Mouse (Mus musculus) telencephalon, adult 2 months (tissue): Measurements from ENCODE around the gene Nenf.

ENCODE experiments used
- DNase-seq: peaks from one replicate; pipeline ENCODE4 v3.0.0-alpha.2; 2011; ENCODE audit warnings: low read depth, low spot score

The Nenf gene

DNA sequence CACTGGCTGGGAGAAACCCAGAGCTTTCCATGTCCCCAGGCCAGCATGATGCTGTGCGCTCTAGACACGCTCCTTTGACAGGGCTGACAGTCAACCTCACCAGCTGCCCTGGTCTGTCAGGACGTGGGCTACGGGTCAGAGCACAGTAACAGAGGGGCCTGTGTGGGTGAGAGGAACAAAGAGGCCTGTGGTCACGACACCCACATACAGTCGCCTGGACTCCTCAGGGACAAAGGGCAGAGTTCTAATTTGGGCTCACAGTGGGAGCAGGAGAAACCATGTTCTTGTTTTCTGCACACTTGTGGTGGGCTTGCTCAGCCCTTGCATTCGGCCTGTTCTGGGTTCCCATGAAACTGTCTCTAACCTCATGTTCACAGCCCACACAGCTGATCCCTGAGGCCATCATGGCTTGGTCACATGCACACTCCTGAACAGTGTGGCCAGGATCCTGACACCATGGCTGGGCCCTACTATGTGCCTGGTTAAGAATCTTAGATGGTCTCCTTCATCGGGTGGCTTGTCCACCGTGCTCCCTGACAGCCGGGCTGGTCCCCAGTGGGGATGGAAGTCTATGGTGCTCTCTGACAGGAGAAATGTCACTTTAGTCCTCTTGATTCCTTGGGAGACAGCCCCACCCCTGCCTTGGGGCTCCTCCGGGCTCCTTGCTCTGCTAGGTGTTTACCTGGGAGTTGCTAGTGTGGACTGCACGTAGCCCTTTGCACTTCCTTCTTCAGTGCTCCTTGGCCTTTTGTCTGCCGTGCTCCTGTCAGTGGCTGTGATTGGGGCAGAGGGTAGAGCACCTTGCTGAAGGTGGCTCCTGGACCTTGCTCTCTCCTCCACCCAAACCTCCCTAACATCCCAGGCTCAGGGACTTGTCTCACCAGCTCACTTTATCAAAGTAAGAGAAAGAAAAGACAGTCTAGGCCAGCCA, 34.6 kb downstream of the Nenf start:
- DNase-seq = no peak

DNA sequence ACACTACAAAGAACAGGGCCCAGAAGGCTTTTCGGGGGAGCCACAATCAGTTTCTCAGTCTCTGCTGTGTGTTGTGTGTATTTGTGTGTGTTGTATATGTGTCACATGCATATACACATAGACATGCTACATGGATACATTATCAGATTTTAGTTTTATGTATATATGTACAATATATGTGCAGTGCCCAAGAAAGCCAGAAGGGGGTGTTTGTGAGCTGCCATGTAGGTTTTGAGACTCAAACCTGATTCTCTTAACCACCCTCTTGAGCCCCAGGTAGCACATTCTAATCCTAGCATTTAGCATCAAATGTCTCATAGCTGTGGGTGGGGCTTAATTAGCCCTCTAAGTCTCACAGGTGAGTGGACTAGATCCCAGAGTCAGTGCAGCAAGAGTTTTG, 35.7 kb downstream of the Nenf start:
- DNase-seq = no peak

DNA sequence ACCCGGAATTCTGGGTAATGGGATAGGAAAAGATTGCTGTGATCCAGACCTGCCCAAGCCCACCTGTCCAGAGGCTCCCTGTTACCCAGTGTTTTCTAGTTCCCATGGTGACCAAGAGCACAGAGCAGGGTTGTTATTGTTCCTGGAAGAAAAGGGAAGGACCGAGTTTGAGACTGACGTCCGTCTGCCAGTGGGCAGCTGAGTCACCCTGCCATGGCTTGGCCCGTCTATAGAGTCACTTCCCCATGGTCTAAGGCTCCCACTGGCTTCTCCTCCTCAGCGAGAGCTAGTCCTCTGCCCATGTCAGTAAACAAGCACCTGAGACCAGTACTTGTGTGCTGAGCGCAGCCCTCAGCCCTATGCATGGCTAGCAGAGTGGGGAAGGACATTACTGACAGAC, 36.8 kb downstream of the Nenf start:
- no peak for DNase-seq

DNA sequence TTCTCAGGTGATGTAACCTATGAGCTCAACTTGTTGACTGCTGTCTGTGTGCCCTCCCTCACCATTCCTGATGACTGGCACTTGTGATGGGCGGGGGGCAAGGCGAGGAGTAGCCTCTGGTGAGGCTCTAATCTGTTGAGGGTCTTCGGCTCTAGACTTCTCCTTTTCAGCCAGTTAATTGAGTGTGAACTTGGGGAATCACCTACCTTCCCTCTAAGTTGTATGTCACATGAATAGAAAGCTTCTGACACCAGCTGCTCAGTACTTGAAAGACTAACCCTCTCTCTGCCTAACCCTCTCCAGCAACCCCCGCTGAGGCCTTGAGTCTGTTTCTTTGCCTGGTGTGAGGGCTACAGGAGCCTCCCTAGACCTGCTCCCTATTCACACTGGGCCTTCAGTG, 39.7 kb downstream of the Nenf start:
- DNase-seq = no peak

DNA sequence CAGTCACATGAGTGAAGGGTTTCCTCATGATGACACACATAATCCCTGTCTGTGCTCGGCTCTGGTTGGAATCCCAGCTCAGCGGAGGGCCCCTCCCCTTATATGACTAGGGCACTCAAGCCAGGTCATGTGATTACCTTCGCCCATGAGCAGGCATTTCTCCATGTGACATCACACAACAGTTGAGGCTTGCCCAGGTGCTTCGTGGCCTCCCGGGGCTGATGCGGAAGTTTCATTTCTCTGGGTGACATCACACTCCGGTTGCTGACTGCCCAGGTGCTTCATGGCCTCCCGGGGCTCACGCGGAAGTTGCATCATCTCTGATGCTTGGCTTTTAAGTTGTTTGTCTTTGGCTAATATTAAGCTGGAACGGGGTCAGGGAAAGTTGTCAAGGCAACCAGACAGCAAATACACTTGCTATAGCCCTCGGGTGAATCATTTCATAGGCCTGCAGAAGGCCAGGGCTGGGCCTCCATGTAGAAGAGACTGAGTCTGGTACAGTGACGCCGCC, 40.4 kb downstream of the Nenf start:
- DNase-seq = no peak

DNA sequence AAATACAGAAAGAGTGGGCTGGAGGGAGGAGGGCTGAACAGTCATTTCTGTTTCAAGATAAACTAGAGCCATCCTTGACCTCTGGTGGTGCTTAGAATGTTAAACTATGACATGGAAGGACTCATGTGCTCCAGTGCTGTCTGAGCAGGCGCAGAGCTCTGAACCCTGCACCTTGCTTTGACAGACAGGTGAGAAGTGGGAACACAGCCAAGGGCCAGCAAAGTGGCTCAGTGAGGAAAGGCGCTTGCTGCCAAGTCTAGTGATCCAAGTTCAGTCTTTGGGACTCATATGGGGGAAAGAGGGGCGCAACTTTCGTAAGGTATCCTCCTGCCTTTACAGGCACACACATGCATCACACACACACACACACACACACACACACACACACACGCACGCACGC, 41.8 kb downstream of the Nenf start:
- DNase-seq = no peak

DNA sequence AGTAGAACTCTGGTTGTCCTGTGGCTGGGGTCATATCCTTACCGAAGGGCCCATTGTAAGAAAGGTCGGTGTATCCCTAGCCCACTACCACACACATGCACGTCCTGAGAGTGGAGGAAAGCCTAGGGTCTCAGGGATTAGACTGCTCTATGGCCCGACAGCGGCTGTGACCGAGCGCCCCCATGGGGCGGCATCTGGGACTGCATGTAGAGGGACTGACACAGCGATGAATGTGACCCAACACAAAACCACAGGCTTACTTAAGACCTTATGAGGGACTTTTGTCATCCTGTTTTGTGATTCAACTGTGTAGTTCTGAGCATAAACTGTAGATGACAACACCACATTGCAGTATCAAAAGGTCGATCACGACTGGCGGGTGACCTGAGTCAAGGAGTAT, 42.5 kb downstream of the Nenf start:
- DNase-seq = no peak

DNA sequence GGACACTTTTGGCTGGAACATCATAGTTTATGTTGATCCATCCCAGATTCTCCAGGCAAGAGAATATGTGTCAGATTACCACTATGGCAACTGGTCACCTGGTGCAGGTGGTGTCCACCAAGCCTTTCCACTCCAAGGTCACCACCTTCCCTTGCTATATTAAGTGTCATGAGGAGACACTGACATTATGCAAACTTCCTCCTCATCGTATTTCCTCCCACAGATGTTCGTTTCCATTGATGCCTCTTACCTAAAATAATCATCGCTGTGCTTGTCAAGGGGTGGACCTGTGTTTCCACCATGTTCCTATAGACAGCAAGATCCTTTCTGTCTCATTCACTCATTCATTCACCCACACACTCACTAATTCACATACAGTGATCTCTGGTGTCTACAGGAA, 45.3 kb downstream of the Nenf start:
- DNase-seq = no peak

DNA sequence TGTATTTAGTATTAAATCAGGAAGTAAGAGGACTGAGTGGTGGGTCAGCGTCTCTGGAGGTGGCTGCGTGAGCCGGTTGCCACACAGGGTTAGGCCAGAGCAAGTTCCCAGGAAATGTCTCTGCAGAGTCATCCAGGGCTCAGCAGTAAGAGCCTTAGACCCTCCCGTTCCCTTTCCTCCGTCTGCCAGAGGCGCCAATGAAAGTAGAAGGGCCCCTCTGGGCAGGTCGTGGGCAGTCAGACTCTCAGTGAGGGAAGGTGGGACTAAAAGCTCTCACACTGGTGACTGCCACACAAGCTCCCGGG, 48.4 kb downstream of the Nenf start:
- peak; percentile 57 for DNase-seq

DNA sequence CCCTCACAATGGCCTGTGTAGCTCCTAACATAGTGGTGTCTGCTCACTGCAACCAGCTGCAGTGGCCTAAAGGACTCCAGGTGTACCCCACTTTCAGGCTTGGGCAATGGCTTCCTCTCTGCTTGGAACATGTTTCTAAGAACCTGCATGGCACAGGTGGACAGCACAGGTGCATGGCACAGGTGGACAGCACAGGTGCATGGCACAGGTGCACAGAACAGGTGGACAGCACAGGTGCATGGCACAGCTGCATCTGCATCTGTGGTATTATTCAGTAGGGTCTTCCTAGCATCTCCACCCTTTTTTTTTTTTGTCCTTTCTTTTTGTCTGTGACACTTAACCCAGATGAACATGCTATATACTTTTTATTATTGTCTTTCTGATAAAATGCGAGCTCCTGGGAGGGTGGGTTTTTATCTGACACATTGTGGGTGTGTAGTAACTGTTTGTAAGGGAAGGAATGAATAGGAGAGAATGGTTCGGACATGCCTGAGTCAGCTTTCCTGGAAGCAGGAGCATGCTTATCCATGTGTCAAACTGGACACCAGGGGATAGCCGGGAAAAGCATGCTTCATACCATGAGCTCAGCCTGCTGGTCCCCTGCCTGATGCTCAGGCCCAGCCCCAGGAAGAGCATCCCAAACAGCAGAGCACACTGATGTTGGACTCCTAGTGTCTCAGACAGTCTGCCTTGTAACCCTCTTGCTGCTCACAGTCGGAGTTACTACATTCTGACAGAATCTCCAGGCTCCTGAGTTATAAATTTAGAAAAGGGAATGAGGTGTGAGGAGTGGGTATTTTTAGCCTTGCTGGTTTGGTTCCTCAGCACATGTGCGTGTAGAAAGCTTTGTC, 49.0 kb downstream of the Nenf start:
- DNase-seq = no peak

DNA sequence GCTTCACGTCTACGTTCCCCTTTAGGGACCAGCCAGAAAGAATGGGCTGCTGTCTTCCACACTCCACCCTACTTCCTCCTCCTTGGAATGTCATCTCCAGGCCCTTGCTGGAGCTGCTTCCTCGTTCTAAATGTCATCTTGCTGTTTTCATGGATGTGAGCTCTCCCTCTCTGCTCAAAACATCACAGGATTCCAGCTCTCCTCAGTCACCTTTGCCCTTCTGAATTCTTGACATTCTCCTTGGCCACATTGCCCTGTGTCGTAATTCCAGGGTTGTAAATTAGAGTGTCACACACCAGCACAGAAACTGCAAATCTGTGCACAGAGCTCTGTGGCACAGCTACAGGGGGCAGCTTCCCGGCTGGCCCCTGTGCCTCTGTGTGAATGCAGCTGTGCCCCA, 50.1 kb downstream of the Nenf start:
- no peak for DNase-seq

DNA sequence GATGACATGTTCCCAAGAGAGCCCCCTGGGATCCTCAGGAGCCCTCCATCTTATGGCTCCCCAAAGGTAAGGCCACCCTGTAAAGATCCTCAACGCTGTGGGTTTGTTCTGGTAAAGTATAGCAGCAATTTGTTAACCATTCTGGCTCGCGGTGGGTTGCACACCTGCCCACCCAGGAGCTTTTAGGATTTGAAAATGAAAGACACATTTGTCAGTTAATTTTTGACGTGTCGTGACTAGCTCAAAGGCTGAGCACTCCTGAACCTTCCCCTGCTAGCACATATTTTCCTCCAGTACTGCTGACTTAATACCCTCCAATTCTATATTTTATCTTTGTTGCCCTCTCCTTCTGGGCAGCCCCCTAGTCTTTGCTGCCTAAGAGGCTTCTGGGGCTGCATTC, 50.8 kb downstream of the Nenf start:
- DNase-seq = no peak

DNA sequence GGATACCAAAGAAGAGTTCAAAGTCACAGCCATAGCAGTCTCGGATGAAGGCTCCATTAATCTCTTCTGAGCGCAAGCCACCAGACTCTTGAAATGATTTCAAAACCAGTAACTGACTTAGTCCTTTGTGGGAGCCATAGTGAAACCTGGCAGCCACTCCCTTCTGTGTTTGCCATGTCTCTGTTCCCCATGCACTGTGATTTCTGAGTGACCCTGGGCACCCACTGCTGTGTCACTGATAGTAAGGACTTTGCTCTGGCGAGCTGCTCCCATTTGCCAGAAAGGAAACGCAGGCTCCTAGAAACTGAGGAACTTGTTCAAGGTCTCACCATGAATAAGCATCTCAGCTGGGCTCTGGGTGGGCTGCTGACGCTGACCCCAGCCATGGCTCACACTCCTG, 54.5 kb downstream of the Nenf start:
- DNase-seq = no peak

DNA sequence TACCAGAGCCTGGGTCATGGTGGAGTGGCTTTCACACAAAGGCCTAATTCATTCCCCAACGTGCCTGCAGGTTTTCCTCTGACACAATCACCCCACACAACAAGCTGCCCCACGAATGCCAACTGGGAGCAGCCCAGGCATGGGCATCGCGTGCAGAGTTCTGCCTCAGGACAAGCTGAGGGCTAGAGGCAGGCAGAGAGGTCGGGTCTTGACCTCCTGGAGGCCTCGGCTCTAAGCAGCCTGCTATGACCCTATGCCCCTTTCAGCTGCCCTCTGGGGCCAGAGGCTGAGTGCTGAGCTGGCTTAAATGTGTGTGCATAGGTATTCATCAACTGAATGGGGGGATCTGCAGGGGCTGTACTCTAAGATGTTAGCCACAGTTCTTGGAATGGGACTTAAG, 56.1 kb downstream of the Nenf start:
- no peak for DNase-seq

DNA sequence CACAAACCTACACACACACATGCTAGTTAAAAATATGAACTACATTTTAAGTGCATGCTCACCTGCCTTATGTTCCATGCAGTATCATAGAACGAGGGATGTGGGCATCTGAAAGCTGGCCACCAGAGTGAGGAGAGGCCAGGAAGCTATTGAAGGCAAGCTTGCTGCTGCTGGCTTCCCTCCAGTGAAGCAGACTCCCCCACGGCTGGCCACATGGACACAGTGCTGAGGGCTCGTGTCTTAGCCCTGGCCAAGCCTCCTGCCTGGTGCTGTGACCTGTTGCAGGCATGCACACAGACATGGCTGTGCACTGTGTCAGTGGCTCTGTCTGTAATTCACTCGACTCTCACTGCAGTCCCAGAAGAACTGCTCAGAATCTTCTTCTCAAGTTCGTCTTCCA, 58.3 kb downstream of the Nenf start:
- no peak for DNase-seq

DNA sequence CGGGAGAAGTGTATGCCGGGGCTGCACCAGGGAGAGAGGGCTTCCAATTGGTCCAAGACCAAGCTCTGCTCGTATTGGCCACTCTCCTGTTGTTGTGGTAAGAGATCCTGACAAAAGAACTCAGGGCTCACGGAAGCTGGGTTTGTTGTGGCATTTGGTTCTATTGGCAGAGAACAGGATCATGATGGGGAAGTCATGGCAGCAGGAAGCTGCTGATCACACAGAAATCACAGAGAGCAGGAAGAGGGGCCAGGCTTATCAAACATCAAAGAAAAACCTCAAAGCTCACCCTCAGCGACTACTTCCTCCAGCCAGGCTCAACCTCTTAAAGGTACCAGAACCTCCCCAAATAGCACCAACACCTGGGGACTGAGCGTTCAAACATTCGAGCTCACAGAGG, 58.9 kb downstream of the Nenf start:
- DNase-seq = no peak

DNA sequence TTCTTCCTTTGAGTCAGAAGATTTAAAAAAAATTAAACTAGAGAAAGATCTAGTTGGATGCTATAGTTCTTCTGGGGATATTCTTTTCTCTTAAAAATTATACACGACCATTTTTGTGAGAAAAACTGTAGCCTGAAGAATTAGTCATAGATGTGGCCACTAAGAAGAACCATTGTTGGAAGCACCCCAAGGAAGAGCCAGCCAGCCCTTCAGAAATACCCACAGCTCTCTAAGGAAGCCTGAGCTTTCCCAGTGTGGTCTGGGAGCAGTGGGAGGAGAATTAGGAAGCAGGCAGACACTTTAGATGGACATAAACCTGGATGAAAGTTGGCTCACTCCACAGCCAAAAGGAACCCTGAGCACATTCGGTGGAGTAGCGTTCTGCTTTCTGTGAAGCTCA, 59.5 kb downstream of the Nenf start:
- no peak for DNase-seq

DNA sequence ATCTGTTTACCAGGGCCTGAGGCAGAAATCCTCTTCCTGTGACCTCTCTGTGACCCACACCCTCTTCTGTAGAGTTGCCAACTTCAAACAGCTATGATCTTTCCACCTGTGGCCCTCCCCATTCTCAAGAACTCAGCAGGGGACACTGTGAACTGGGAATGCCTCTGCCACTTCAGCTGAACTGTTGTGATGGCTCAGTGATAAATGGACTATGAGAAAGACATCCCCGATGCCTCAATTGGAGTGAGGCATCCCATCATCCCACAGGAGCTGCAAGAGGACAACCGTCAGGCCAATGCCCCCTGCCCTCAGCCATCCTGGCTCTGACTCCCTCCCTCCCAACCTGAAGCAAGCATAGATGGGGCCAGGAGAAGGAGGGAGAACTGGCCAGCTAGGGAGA, 60.0 kb downstream of the Nenf start:
- DNase-seq = no peak

DNA sequence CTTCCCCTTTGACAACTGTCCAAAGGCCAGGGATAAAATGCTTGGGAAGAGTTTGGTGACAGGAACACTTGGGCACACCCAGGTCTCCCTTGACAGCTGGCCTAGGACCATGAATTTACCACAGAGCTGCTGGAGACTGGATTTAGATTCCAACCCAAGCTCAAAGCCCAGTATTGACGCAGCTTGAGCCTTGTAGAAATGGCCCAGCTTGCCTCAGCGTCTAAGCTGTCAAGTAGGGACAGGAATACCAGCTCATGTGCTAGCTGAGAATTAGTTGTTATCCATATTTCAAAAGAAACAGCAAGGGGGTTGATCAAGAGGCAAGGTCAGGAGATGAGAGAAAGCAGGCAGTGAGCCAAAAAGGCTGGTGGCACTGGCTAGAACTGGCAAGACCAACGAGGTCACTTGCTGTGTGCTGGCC, 60.6 kb downstream of the Nenf start:
- DNase-seq = no peak
